Mouse (Mus musculus): ENCODE data around the gene Acp7.

DNA sequence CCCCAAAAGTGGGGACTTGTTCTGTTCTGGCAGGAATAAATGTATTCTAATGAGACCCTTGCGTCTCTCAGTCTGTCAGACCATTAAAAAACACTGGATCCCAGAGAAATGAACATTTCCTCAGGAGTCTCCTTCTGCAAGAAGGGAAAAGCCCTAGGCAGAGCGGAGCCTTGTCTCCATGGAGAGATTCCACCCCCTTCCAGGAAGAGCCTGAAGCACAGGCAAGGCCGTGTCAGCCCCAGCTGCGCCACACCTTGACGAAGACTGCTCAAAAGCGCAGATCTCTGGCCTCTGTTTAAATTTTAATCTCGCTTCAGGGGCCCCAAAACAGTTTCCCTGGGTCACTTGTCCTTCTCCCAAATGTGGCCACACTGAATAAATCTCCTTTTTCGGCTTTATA lies 46.5 kb upstream of the Acp7 start:
- TF ChIP-seq GATA1 (IDR thresholded peaks at IDR 0.05; ENCODE audit: borderline replicate concordance, low read length): no peak
- TF ChIP-seq CTCF (IDR thresholded peaks at IDR 0.05; ENCODE audit: low read depth, low read length): no peak
- TF ChIP-seq TAL1 (conservative IDR thresholded peaks at IDR 0.05; ENCODE audit: low read depth, low read length): no peak
- TF ChIP-seq POLR2AphosphoS5 (IDR thresholded peaks at IDR 0.05; ENCODE audit: insufficient replicate concordance, low read depth, low read length): no peak
- TF ChIP-seq GATA2 (IDR thresholded peaks at IDR 0.05; ENCODE audit: borderline replicate concordance, low read depth, low read length): no peak

All from G1E (cell line).